Mouse (Mus musculus) kidney, adult 9 months (tissue): ENCODE measurements around the gene Shisa5.

ENCODE experiments used
- DNase-seq: peaks from one replicate; pipeline ENCODE4 v3.0.0; 2022

Gene Shisa5

DNA sequence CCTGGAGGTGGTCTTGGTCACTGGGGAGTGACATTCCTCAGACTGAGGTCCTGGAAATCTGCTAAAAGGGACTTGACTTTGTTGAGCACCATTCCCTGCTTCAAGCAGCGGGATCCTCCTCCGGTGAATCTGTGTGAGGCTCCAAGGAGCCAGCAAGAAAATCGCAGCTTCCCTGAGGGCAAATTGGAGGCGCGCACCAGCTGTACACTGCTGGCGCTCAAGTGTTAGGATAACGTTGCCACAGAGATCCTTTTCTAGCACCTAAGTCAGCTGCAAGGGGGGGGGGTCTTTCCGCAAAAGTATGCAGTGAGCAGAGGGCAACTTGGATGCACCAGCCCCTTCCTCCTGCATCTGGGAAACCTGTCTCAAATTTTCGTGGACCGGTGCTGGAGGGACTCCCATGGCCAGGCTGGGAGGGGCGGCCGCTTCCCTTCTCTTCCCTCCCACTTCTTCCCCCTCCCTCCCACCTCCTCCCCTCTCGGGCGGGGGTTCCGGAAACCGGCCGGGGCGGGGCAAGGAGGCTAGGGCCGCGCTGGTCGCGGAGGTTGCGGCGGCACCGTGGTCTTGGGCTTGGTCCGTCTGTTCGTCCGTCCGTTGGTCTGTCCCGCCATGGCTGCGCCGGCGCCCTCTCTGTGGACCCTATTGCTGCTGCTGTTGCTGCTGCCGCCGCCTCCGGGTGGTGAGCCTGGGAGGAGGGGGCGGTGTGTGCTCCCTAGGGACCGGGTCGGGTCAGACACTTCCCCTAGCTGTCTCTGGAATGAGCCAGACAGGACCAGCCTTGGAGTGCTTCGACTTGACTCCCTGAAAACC, at the start of gene Shisa5:
Gene Shisa5 (plus strand): TSS at position 480 of the 810 bp plus-strand sequence.
- DNase-seq = peak; percentile 75

DNA sequence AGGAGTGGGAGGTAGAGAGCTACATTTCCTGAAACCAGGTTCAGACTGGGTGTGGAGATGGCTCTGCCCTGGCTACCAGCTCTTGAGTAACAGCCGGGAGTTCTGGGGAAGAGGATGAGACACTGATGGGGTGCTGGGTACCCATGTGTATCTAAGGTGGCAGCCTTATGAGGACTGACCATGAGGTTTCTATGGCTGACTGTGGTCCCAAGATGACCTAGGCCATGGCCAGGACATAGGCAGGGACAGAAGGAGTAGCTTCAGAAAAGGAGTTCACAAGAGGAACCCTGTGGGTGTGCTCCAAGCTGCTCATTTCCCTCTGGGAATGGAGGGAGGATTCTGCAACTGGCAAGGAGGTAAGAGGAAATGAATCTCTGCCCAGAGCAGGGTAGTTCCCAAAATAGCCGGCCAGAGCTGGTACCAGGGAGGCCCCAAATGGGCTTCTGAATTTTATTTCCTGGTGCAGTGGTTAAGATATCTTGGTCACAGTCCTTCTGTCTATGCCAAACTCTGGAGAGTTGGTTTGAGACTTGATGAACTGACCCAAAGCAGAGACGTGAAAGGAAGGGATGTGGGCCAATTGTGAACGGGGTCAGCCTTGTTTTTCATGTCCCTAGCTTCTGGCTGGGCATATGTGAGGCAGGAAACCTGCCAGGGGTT, 48.4 kb upstream of the Shisa5 start:
- DNase-seq = peak; percentile 38

DNA sequence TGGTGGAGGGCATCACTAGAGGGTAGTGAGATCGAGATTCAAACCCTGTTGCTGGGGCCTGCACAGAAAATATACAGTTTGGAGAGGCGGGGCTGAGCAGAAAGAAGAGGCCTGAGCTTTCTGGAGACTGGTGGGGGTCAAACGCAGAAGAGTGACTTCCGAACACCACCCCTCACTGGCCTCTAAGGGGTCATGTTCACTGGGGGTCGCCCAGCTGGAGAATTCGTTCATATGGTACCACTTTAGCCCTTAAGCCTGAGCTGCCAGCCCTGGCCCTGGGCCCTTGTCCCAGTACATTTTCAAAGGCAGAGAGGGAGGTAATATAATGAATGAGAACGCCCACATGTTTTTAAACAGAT, 47.9 kb upstream of the Shisa5 start:
- DNase-seq = no peak

- DNase-seq = peak; percentile 100
Observed at GRCm38 (mm10) chr9:108991428-108992084, 46.8 kb upstream of the Shisa5 start, which contains the start of gene Pfkfb4. Pfkfb4 (plus strand) TSS chr9:108991778.

DNA sequence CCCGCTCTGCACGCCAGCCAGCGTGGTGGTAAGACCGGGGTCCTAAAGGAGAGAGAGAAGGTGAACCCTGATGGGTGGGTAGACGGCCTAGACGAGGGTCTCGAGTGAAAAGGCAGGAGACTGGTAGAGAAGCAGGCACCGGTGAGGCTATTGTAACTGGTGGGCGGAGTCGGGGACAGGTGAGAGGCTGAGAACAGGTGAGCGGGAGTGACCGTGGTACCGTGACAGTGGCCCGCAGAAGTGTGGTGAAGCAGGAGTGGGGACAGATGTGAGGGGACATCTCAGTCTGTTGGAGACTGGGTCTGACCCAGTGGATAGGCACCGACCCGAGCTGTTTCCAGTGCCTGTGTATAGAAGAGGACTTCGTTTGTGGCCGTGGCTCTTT, 46.3 kb upstream of the Shisa5 start:
- no peak for DNase-seq

GRCm38 (mm10) chr9:108992620-108993361, 45.6 kb upstream of the Shisa5 start:
- DNase-seq = no peak

DNA sequence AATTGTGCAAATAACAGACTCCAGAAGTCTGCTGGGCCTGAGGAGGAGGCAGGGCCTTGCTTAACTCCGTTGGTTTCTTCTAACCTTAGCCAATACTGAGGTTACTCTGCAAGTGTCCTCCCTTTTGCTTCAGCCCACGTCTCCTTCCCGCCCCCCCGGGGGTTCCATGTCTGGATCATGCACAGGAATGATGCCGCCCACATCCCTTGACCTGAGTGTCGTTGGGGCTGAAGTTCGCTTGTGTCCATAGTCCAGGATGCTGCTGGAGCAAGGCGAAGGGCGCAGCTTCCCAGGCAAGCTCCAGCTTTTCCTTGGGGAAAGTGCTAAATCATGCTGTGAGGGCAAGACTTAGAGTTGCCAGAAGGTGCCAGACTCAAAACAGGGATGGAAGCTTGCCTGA, 42.0 kb upstream of the Shisa5 start:
- DNase-seq = peak; percentile 90

DNA sequence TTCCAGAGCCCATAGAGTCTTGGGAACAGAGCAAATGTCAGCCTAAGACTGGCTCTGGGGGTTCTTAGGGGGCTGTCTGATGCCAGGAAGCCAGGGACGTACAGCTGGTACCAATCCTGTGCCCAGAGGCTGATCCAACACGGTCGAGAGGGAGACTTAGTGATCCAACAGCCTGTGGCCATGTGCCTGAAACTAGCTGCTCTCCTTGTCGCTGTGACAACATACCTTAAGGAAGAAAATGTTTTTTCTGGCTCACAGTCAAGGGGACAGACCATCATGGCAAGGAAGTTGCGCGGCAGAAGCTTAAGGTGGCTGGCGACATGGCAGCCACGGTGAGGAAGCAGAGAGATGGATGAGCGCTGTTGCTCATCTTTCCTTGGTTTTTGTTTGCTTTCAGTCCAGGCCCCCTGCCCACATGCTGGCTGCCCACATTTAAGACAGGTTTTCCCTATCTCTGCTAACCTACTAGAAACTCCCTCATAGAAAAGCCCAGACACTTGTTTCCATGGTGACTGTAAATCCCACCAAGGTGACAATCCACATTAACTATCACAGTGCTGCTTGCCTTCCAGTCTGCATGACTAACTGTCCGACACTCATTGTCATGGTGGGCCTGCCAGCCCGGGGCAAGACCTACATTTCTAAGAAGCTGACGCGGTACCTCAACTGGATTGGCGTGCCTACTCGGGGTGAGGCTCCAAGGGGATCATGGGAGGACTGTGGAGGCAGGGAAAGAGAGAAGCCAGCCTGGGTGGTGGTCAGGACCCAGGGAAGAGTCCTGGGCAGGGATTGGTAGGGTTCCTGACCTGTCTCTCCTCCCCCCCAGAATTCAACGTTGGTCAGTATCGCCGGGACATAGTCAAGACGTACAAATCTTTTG, 39.8 kb upstream of the Shisa5 start:
- no peak for DNase-seq

GRCm38 (mm10) chr9:108999167-108999526, 39.2 kb upstream of the Shisa5 start:
- no peak for DNase-seq

- DNase-seq = peak; percentile 72
Observed at GRCm38 (mm10) chr9:109000726-109001125, 37.6 kb upstream of the Shisa5 start.

- DNase-seq = peak; percentile 62
Observed at GRCm38 (mm10) chr9:109003201-109003600, 35.2 kb upstream of the Shisa5 start.

DNA sequence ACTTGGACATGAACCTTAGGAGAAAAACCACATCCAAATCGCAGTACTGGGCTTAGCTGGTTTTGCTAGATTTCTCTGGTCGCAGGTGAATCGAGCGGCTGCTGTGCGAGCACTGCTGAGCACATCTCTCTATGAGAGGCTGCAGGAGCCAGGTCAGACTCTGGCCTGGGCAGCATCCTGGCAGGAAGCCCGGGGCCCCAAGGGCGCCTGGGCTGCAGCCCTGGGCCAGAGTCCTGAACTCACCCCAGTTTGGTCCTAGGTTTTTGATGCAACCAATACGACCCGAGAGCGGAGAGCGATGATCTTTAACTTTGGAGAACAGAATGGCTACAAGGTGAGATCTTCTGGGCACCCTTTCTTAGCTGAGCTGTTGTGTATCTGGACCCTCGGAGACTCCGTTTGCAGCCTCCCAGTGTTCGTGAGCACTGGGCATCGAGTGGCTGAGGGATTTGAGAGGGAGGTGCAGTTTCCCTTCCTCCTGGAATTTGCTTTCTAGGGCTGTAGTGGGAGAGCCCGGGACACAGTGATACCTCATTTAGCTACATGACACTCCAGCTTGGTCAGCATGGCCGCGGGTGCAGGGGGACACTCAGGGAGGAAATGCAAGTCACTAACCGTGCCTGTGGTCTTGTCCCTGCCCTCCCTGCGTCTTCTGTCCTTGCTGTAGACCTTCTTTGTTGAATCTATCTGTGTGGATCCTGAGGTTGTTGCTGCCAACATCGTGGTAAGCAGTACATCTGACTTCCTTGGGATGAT, 31.2 kb upstream of the Shisa5 start:
- no peak for DNase-seq

DNA sequence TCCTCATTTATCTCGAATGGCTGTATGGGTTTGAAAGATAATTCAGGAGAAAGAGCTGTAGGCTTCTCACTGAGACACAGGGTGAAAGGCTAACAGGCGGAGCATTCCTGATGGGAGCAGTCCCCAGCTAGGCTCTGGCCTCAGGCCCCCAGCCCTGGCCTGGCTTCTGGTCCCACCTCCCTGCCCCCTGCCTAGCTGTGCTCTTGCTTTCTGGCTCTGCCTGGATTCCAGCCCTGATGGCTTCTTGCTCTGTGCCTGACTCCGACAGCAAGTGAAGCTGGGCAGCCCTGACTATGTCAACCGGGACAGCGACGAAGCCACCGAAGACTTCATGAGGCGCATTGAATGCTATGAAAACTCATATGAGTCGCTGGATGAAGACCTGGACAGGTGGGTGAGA, 30.3 kb upstream of the Shisa5 start:
- DNase-seq = no peak

- DNase-seq = no peak
Observed at GRCm38 (mm10) chr9:109008994-109009635, 29.2 kb upstream of the Shisa5 start.

DNA sequence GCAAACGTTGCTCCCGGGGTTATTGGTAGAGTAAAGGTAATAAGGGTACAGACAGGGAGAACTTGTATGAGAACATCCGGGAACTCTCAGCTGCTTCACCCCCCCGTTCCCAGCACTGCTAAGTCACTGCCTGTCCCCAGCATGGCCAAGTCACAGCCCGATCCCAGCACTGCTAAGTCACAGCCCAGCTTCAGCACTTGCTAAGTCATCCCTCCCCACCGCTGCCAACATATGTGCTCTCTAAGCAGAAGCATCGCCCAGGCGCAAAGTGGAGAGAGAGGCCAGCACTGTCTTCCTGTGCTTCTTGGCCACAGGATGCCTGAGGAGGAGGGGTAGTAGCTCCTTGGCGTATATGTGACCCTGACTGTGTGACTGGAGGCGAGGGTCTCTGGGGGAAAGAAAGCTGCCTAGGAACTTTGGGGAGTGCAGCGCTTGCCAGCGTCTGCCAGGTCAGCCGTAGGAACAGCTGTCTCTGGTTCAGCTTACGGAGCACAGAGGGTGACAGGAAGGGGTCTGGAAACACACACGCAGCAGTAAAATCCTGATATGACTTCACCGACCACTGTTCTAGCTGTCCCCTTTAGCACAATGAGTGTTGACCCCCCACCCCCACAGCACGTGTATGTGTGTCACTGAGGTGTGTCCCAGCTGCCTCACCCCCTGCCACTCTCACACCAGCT, 28.6 kb upstream of the Shisa5 start:
- no peak for DNase-seq

GRCm38 (mm10) chr9:109010316-109010690, 28.1 kb upstream of the Shisa5 start:
- no peak for DNase-seq

DNA sequence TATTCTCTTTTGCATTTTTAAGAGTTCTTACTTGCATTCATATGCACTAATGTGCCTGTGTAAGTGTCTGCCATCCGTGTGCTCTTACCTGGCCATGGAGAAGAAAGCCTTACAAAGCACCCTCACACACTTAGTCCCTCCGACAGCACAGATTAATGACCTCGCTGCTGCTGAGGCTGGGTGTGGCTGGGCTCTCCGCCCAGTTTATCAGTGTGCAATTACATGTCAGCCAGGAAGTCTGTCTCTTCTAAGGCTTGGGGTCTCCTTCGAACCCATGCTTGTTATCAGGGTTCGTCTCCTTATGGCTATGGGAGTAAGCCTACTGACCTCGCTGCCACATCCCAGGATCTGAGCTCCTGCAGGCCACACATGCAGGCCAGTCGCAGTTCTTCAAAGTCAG, 23.0 kb upstream of the Shisa5 start:
- no peak for DNase-seq

- no peak for DNase-seq
Observed at GRCm38 (mm10) chr9:109016973-109017604, 21.3 kb upstream of the Shisa5 start.

DNA sequence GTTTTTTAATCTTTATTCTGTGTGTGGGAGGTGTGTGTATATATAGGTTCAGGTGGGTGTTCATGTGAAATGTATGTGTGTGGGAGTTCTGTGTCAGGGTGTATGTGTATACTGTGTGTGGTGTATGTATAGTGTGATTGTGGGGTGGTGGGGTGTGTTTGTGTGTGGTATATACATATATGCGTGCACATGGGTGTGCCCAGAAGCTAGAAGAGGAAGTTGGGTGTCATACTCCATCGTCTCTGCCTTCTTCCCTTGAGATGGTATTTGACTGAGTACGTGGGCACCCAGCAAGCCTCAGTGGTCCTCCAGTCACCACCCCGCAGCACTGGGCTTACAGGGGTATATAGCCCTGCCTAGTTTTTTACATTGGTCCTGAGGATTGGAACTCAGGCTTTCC, 16.9 kb upstream of the Shisa5 start:
- DNase-seq = no peak
